Mouse (Mus musculus): ENCODE data around the gene Casp2.

- TF ChIP-seq HCFC1 (IDR thresholded peaks at IDR 0.05; ENCODE audit: low read depth, low read length) (no peak), KAT2A (IDR thresholded peaks at IDR 0.05; ENCODE audit: insufficient replicate concordance, low read length) (no peak), CTCF (conservative IDR thresholded peaks at IDR 0.05 in 1 of 2, IDR thresholded peaks at IDR 0.05 in 1 of 2; ENCODE audit: low read depth in 2 of 2, low read length in 2 of 2) (no peak), E2F4 (IDR thresholded peaks at IDR 0.05; ENCODE audit: insufficient replicate concordance, low read depth, low read length) (no peak), SMC3 (IDR thresholded peaks at IDR 0.05; ENCODE audit: low read depth, low read length) (no peak), USF2 (conservative IDR thresholded peaks at IDR 0.05; ENCODE audit: low read depth, low read length) (no peak), TBP (conservative IDR thresholded peaks at IDR 0.05; ENCODE audit: low read depth, low read length) (no peak), MAZ (IDR thresholded peaks at IDR 0.05; ENCODE audit: low read depth, low read length) (no peak), NELFE (IDR thresholded peaks at IDR 0.05; ENCODE audit: low read depth, low read length) (no peak), ZKSCAN1 (IDR thresholded peaks at IDR 0.05; ENCODE audit: borderline replicate concordance, low read depth, low read length) (no peak), POLR2A (IDR thresholded peaks at IDR 0.05; ENCODE audit: low read depth, low read length) (no peak), MYC (IDR thresholded peaks at IDR 0.05; ENCODE audit: low read depth, low read length) (no peak)
These were observed 34.6 kb downstream of the Casp2 start for GRCm38 (mm10) chr6:42299362-42299761.
